Mouse (Mus musculus) ovary, postnatal 10 days (tissue): ENCODE data around the gene Psma7.

Source experiments
- DNase-seq: peaks from one replicate; pipeline ENCODE4 v3.0.0; 2022; ENCODE audit warnings: low spot score

Gene Psma7

DNA sequence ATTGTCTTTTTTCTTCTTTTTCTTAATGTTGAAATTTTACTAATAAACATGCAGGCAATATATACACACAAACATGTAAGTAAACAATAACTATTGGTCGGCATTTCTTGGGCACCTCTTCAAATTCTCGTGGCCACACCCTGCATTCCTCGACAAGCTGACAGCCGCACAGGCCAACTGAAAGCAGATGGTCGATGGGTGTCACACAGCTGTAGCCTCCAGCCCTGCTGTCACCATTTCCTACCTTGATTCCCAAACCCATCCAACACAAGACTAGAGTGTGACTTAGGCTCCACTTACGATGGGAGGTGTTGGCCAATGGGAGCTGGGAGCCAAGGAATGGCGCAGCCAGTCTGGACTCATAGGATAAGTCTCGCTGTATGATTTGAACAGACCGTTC lies 40.6 kb downstream of the Psma7 start:
- no peak for DNase-seq

DNA sequence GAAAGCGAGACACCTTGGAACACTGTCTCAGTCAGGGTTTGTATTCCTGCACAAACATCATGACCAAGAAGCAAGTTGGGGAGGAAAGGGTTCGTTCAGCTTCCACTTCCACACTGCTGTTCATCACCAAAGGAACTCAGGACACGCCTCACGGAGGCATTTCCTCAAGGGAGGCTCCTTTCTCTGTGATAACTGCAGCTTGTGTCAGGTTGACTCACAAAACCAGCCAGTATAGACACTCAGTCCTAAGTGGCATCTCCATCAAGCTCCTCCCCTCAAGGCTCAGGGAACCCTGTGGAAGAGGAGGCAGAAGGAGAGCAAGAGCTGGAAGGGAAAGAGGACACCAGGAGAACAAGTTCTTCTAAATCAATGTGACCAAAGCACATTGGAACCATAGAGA lies 43.8 kb downstream of the Psma7 start:
- no peak for DNase-seq

- no peak for DNase-seq
Observed at GRCm38 (mm10) chr2:179993071-179993470, 49.2 kb downstream of the Psma7 start.

- no peak for DNase-seq
Observed at GRCm38 (mm10) chr2:179989098-179989497, 53.1 kb downstream of the Psma7 start.

DNA sequence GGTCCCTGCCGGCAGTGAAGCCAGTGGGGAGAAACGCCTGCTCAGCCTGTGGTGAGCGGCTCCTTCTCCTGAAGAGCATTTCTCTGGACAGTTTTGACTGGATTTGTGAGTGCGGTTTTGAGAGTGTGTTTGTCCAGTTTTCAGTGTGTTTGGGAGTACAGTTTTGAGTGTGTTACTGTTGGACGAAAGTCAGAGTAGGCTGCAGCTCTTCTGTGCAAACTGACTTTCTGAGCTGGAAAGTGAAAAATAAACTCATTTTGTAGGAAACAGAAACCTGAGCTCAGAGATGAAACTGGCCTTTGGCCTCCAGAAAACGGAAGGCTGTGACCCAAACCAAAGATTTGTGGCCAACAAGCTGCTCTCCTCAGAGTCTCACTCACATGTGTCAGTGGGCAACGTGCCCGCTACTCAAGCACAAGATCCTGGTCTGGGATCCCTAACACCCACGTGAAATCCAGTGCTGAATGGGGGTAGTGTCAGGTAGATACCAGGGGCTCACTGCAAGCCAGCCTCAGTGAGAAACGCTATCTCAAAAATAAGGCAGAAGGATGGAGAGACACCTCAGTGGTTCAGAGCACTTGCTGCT lies 55.7 kb downstream of the Psma7 start:
- no peak for DNase-seq
